Mouse (Mus musculus): ENCODE data around the gene Limk1. TPM values are rescaled to one million over a fixed set of nuclear protein-coding genes. Genes with fewer than 3 reads are reported as not detected.

Limk1 gene
- polyA plus RNA-seq, 1 experiment from 2014 or later: 5.3 TPM

GRCm38 (mm10) chr5:134720058-134720457 is 31.7 kb upstream of the Limk1 start:
- Histone ChIP-seq H3K4me3 (ENCODE audit: low read depth, low read length) (no peak overlapping the region), H3K27me3 (replicated peaks; ENCODE audit: control insufficient read depth, insufficient read depth, low read length) (no peaks in the 10 kb centered on the region), H3K36me3 (ENCODE audit: control insufficient read depth, insufficient read depth, low read length) (no peaks in the 10 kb centered on the region), H3K4me1 (replicated peaks; ENCODE audit: control insufficient read depth, insufficient read depth, low read length) (no peaks in the 10 kb centered on the region; the same call in 1 of the 2 replicates), H3K9me3 (ENCODE audit: control insufficient read depth, low read length) (no peaks in the 10 kb centered on the region), H3K9ac (ENCODE audit: low read length) (peak overlapping the region; percentile 0; the same call in 1 of the 2 replicates), H3K27ac (ENCODE audit: low read depth) (no peak overlapping the region), H3K4me2 (ENCODE audit: low read length) (no peak overlapping the region)
- ATAC-seq (replicated peaks; ENCODE audit: low FRiP score, low TSS enrichment, low read depth) (no peak), DNase-seq (ENCODE audit: low spot score) (no peak)
- 41% methylated on average over 4 of the region's 4 CpGs for WGBS

DNA sequence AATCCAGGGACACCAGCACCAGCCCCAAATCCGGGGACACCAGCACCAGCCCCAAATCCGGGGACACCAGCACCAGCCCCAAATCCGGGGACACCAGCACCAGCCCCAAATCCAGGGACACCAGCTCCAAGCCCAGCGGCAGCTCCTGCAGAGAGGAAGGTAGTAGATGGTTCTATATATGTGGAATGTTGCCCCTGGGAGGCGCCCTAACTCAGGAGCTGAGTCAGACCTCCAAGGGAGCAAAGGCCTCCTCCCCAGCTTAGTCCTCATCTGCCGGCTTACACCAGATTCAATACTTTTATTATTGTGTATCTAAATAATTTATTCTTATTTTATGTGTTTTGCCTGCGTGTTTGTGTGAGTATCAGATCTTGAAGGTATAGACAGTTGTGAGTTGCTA is 22.7 kb upstream of the Limk1 start:
- H3K36me3 ChIP-seq (ENCODE audit: control insufficient read depth, insufficient read depth, low read length): 0 out of 2 replicates have a peak, but pooled peaks cover 4% of the 10 kb centered on the region
- no peak for ATAC-seq (replicated peaks; ENCODE audit: low FRiP score, low TSS enrichment, low read depth)
- no peak overlapping the region for H3K27ac ChIP-seq (ENCODE audit: low read depth)
- no peaks in the 10 kb centered on the region for H3K9me3 ChIP-seq (ENCODE audit: control insufficient read depth, low read length)
- no peak overlapping the region for H3K4me3 ChIP-seq (ENCODE audit: low read depth, low read length)
- H3K4me1 ChIP-seq (replicated peaks; ENCODE audit: control insufficient read depth, insufficient read depth, low read length): no peaks in the 10 kb centered on the region
- H3K9ac ChIP-seq (ENCODE audit: low read length): no peak overlapping the region
- DNase-seq (ENCODE audit: low spot score): no peak
- H3K4me2 ChIP-seq (ENCODE audit: low read length): no peak overlapping the region
- 67% methylated on average over 7 of the region's 7 CpGs for WGBS
- H3K27me3 ChIP-seq (replicated peaks; ENCODE audit: control insufficient read depth, insufficient read depth, low read length): no peaks in the 10 kb centered on the region

GRCm38 (mm10) chr5:134709275-134709674 is 20.9 kb upstream of the Limk1 start:
- Histone ChIP-seq H3K9me3 (ENCODE audit: control insufficient read depth, low read length) (no peaks in the 10 kb centered on the region), H3K9ac (ENCODE audit: low read length) (no peak overlapping the region)
- no peak for ATAC-seq (replicated peaks; ENCODE audit: low FRiP score, low TSS enrichment, low read depth)

DNA sequence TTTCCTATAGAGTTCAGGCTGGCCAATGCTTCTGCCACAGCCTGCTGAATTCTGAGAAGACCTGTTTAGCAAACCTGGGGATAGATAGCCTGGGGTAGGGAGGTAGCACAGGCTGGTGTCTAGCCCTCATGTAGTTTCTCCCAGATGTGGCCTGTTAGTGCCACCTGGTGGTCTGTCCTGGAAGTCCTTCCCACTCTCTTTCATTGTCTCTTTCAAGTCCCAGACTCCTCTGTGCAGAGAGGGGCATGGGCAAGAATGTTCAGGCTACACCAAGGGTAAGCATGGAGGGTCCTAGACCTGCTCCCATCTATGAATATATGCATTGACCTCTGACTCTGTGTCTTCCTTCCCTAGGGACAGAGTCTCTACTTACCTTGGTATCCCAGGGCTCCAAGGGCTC is 15.8 kb upstream of the Limk1 start:
- Histone ChIP-seq H3K27me3 (replicated peaks; ENCODE audit: control insufficient read depth, insufficient read depth, low read length) (no peaks in the 10 kb centered on the region), H3K9me3 (ENCODE audit: control insufficient read depth, low read length) (no peaks in the 10 kb centered on the region; the same call in 1 of the 2 replicates), H3K4me2 (ENCODE audit: low read length) (no peak overlapping the region), H3K27ac (ENCODE audit: low read depth) (no peak overlapping the region), H3K4me1 (replicated peaks; ENCODE audit: control insufficient read depth, insufficient read depth, low read length) (no peaks in the 10 kb centered on the region), H3K36me3 (ENCODE audit: control insufficient read depth, insufficient read depth, low read length) (0 out of 2 replicates have a peak, but pooled peaks cover 7% of the 10 kb centered on the region), H3K9ac (ENCODE audit: low read length) (no peak overlapping the region), H3K4me3 (ENCODE audit: low read depth, low read length) (no peak overlapping the region)
- peak; percentile 89 for DNase-seq (ENCODE audit: low spot score)
- peak; percentile 63 for ATAC-seq (replicated peaks; ENCODE audit: low FRiP score, low TSS enrichment, low read depth)

More at GRCm38 (mm10) chr5:134709275-134709674, 20.9 kb upstream of the Limk1 start:
- 55% methylated on average over 6 of the region's 6 CpGs for WGBS
- Histone ChIP-seq H3K4me2 (ENCODE audit: low read length) (no peak overlapping the region), H3K4me3 (ENCODE audit: low read depth, low read length) (no peak overlapping the region), H3K27ac (ENCODE audit: low read depth) (no peak overlapping the region), H3K36me3 (ENCODE audit: control insufficient read depth, insufficient read depth, low read length) (0 out of 2 replicates have a peak, but pooled peaks cover 7% of the 10 kb centered on the region), H3K27me3 (replicated peaks; ENCODE audit: control insufficient read depth, insufficient read depth, low read length) (no peaks in the 10 kb centered on the region), H3K4me1 (replicated peaks; ENCODE audit: control insufficient read depth, insufficient read depth, low read length) (no peaks in the 10 kb centered on the region)
- no peak for DNase-seq (ENCODE audit: low spot score)

GRCm38 (mm10) chr5:134695539-134695938 is 7.1 kb upstream of the Limk1 start:
- 55% methylated on average over 2 of the region's 2 CpGs for WGBS

DNA sequence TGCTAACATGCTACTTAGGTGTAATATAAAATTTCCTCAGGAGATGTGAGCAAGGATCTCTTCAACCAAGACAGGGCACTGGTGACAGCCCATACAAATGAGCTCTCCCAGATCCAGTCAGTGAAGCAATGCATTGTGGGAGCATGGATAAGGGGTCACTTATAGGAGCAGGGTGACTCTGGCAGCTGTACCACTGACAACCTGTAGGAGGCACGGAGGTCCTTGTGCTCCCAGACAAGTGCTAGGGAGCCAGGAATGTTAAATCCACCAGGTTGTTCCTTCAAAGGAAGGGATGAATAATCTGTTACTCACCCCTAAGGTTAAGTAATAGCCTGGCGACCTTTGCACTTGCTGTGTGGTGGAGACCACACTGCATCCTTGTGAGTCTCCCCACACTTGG is 6.7 kb upstream of the Limk1 start:
- H3K27me3 ChIP-seq (replicated peaks; ENCODE audit: control insufficient read depth, insufficient read depth, low read length): no peaks in the 10 kb centered on the region
- no peaks in the 10 kb centered on the region for H3K36me3 ChIP-seq (ENCODE audit: control insufficient read depth, insufficient read depth, low read length)
- no peaks in the 10 kb centered on the region; the same call in 1 of the 2 replicates for H3K9me3 ChIP-seq (ENCODE audit: control insufficient read depth, low read length)
- H3K4me3 ChIP-seq (ENCODE audit: low read depth, low read length): no peak overlapping the region
- DNase-seq (ENCODE audit: low spot score): no peak
- H3K27ac ChIP-seq (ENCODE audit: low read depth): no peak overlapping the region
- 16% methylated on average over 2 of the region's 2 CpGs for WGBS
- H3K4me2 ChIP-seq (ENCODE audit: low read length): no peak overlapping the region
- no peak for ATAC-seq (replicated peaks; ENCODE audit: low FRiP score, low TSS enrichment, low read depth)
- H3K9ac ChIP-seq (ENCODE audit: low read length): no peak overlapping the region
- H3K4me1 ChIP-seq (replicated peaks; ENCODE audit: control insufficient read depth, insufficient read depth, low read length): no peaks in the 10 kb centered on the region

More at GRCm38 (mm10) chr5:134695539-134695938, 7.1 kb upstream of the Limk1 start:
- Histone ChIP-seq H3K27ac (ENCODE audit: low read depth) (no peak overlapping the region), H3K27me3 (replicated peaks; ENCODE audit: control insufficient read depth, insufficient read depth, low read length) (no peaks in the 10 kb centered on the region), H3K4me1 (replicated peaks; ENCODE audit: control insufficient read depth, insufficient read depth, low read length) (no peaks in the 10 kb centered on the region), H3K9me3 (ENCODE audit: control insufficient read depth, low read length) (no peaks in the 10 kb centered on the region; the same call in 1 of the 2 replicates), H3K4me2 (ENCODE audit: low read length) (no peak overlapping the region), H3K4me3 (ENCODE audit: low read depth, low read length) (no peak overlapping the region), H3K9ac (ENCODE audit: low read length) (no peak overlapping the region), H3K36me3 (ENCODE audit: control insufficient read depth, insufficient read depth, low read length) (no peaks in the 10 kb centered on the region)
- ATAC-seq (replicated peaks; ENCODE audit: low FRiP score, low TSS enrichment, low read depth): no peak
- DNase-seq (ENCODE audit: low spot score): no peak

- peaks cover 2% of the 10 kb centered on the region; the same call in 1 of the 2 replicates for H3K4me1 ChIP-seq (replicated peaks; ENCODE audit: control insufficient read depth, insufficient read depth, low read length)
- H3K4me3 ChIP-seq (ENCODE audit: low read depth, low read length): no peak overlapping the region
- no peaks in the 10 kb centered on the region for H3K36me3 ChIP-seq (ENCODE audit: control insufficient read depth, insufficient read depth, low read length)
- 86% methylated on average over 1 of the region's 1 CpGs for WGBS
- ATAC-seq (replicated peaks; ENCODE audit: low FRiP score, low TSS enrichment, low read depth): no peak
- no peaks in the 10 kb centered on the region for H3K27me3 ChIP-seq (replicated peaks; ENCODE audit: control insufficient read depth, insufficient read depth, low read length)
- no peaks in the 10 kb centered on the region for H3K9me3 ChIP-seq (ENCODE audit: control insufficient read depth, low read length)
- no peak overlapping the region for H3K27ac ChIP-seq (ENCODE audit: low read depth)
- H3K4me2 ChIP-seq (ENCODE audit: low read length): no peak overlapping the region
- DNase-seq (ENCODE audit: low spot score): no peak
- H3K9ac ChIP-seq (ENCODE audit: low read length): no peak overlapping the region
These were observed 4.3 kb upstream of the Limk1 start for GRCm38 (mm10) chr5:134692704-134693103.

DNA sequence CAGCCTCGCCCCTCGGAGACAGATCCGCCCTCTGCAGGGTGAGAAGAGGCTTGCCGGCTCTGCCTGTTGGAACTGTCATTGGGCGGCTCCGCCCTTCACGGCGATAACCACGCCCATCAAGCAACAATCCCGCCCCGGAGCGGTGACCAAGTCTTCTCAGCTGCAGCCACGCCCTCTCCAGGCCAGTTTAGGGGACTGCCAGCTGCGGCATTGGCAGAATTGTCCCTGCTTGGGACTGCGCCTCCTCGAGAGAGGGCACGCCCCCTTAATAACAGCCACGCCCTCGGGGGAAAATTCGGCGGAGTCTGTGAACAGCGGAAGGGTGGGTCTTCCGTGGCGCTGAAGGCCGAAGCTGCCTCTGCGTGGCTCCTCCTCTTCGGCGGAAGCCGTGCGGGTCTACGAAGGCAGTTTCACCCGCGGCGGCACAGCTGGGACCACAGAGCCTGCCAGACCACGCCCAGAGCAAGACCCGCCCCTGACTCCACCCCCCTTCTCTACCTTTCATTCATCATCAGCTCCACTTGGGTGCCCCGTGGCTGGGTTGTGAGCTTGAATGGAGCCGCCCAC is 403 bp upstream of the Limk1 start:
- WGBS: under 1% methylated on average over 38 of the region's 38 CpGs
- H3K27ac ChIP-seq (ENCODE audit: low read depth): peak overlapping the region; percentile 64
- no peaks in the 10 kb centered on the region for H3K27me3 ChIP-seq (replicated peaks; ENCODE audit: control insufficient read depth, insufficient read depth, low read length)
- peaks cover 7% of the 10 kb centered on the region; the same call in 1 of the 2 replicates for H3K4me1 ChIP-seq (replicated peaks; ENCODE audit: control insufficient read depth, insufficient read depth, low read length)
- H3K4me2 ChIP-seq (ENCODE audit: low read length): peak overlapping the region; percentile 66
- H3K36me3 ChIP-seq (ENCODE audit: control insufficient read depth, insufficient read depth, low read length): 0 out of 2 replicates have a peak, but pooled peaks cover 10% of the 10 kb centered on the region
- H3K4me3 ChIP-seq (ENCODE audit: low read depth, low read length): peak overlapping the region; percentile 71
- H3K9me3 ChIP-seq (ENCODE audit: control insufficient read depth, low read length): no peaks in the 10 kb centered on the region
- H3K9ac ChIP-seq (ENCODE audit: low read length): peak overlapping the region; percentile 29
- ATAC-seq (replicated peaks; ENCODE audit: low FRiP score, low TSS enrichment, low read depth) (peak; percentile 96), DNase-seq (ENCODE audit: low spot score) (peak; percentile 99)

- no peak overlapping the region for H3K4me3 ChIP-seq (ENCODE audit: low read depth, low read length)
- whole genome bisulfite sequencing: 100% methylated on average over 1 of the region's 1 CpGs
These were observed 1.2 kb downstream of the Limk1 start for GRCm38 (mm10) chr5:134687187-134687586.

More at GRCm38 (mm10) chr5:134687187-134687586, 1.2 kb downstream of the Limk1 start:
- no peak overlapping the region for H3K9ac ChIP-seq (ENCODE audit: low read length)
- DNase-seq (ENCODE audit: low spot score): no peak
- no peaks in the 10 kb centered on the region for H3K27me3 ChIP-seq (replicated peaks; ENCODE audit: control insufficient read depth, insufficient read depth, low read length)
- ATAC-seq (replicated peaks; ENCODE audit: low FRiP score, low TSS enrichment, low read depth): no peak
- peak overlapping the region; percentile 66 for H3K4me2 ChIP-seq (ENCODE audit: low read length)
- no peak overlapping the region for H3K27ac ChIP-seq (ENCODE audit: low read depth)
- 0 out of 2 replicates have a peak, but pooled peaks cover 10% of the 10 kb centered on the region for H3K36me3 ChIP-seq (ENCODE audit: control insufficient read depth, insufficient read depth, low read length)
- no peaks in the 10 kb centered on the region for H3K9me3 ChIP-seq (ENCODE audit: control insufficient read depth, low read length)
- H3K4me1 ChIP-seq (replicated peaks; ENCODE audit: control insufficient read depth, insufficient read depth, low read length): peaks cover 7% of the 10 kb centered on the region; the same call in 1 of the 2 replicates

All from intestine, embryonic 14.5 days (tissue).